Mouse (Mus musculus) lung, adult 2 months (tissue): ENCODE results near the gene Ptpn5.

Experiments
- CTCF ChIP-seq: fragments of 200-500 bp; IDR thresholded peaks from 2 replicates; pipeline ENCODE4 v1.5.1; 2011; ENCODE audit warnings: mild to moderate bottlenecking, low read length, control low read depth; ENCODE audit not compliant: insufficient read depth
- POLR2A ChIP-seq: fragments of 200-500 bp; IDR thresholded peaks from 2 replicates; pipeline ENCODE4 v1.6.1; 2011; ENCODE audit warnings: low read depth, mild to moderate bottlenecking, control low read depth, low read length, borderline replicate concordance; ENCODE audit errors: extremely low read depth

GRCm38 (mm10) chr7:47112036-47112435 is 21.4 kb downstream of the Ptpn5 start:
- TF ChIP-seq CTCF (no peak), POLR2A (no peak)
